Mouse (Mus musculus) layer of hippocampus, postnatal 10 days (tissue): ENCODE measurements around the gene Slc48a1. TPM values are rescaled to one million over a fixed set of nuclear protein-coding genes. Genes with fewer than 3 reads are reported as not detected.
A peak's percentile ranks its signal among the peaks of the same experiment; 100 is the strongest.

ENCODE experiments used
- DNase-seq, 2 experiments: peaks; one replicate each; pipeline ENCODE4 v3.0.0; 2021; ENCODE audit warnings: low spot score in 2 of 2
- total RNA-seq, 2 experiments: library from RNA; stranded (reverse); gene quantifications; 2 replicates each; pipeline ENCODE4 v1.2.3; 2021

Gene Slc48a1
- total RNA-seq, 2 experiments from 2014 or later: 104 to 118 TPM

DNA sequence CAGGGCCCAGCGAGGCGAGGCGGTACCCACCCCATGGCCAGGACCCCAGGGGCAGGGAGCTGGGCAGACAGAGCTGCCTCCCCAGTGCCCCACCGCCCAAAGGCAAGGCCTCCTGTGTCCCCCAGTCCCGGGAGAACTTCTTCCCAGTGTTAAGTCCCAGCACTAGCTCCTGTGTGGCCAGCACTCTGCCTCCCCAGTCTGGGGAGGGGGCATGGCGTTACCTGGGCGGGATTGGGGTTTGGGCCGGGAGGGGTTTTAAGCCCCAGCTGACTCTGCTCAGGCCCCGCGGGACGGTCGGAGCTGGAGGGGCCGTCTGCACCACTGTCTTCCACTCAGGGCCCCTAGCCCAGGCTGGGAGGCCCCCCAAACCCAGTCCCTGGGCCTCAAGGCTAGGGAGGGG is 22.5 kb downstream of the Slc48a1 start:
- no peak for DNase-seq

DNA sequence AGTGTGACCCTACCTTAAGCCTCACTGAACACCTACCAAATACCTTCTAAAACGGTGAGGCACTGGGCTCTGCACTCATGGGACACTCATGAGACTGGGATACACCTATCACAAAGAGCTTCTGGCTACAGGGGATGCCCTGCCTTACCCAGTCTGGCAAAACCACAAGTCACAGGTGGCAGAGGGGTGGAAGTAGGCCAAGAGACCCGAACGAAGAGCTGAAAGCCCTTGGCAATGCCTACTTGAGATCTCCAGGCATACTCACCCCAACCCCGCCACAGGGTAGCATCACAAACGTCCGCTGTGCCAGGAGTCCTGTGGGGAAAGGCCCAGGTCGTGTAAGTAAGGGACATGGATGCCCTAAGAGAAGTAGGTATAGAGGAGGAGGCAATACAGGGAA is 23.5 kb downstream of the Slc48a1 start:
- DNase-seq: no peak

DNA sequence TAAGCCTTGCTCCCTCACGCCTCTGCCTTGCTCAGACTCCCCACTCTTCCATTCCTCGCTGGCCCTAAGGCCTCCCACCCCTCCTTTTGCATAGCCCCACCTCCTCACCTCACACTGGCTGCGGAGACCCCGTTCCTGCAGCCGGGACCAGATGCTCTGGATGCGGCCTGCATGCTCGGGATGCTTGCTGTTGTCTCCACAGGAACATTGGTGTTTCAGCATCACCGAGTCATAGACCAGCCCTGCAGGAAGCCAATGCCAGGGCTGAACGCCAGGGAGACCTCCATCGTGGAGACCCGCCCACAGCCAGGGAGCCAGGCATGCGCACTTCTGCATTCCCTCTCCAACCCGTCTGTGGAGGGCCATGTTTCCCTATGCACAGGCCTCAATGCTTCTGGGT is 24.3 kb downstream of the Slc48a1 start:
- DNase-seq: peak in 1 of 2 experiments; percentile 33

DNA sequence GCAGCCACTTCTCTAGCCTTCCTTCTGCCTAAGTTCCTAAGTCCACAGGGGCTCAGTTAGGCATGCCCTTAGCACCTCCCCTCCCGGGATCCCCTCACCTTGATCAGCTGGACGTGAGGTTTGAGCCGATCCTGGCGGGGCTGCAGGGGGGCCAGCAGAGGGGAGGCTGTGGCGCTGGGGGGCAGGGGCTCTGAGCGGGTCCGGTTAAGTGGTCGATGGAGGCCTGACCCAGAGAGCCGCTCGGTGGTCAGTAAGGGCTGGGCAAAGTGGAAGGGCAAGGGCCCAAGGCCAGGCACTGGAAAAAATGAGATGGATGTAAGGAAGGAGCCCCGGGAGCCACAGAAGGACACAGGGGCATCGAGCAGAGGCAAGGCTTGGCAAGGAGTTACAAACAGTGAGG is 29.5 kb downstream of the Slc48a1 start:
- DNase-seq: no peak

DNA sequence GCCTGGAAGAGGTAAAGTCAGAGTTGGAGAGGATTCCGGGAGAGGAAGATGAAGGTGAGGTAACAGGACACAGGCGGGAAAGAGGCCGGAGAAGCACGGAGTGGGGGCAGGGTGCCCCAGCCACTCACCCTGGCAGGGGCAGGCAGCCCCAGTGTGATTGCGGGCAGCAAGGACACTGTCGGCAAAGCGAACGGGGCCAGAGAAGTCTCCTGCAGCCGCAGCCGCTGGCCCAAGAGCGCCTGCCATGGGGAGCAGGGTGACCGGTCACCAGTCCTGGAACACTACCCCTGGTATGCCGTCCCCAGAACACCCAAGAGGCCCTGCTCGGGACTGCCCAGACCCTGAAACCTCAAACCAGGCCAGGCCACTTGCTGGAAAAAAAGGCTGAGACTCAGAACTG is 30.2 kb downstream of the Slc48a1 start:
- no peak for DNase-seq

DNA sequence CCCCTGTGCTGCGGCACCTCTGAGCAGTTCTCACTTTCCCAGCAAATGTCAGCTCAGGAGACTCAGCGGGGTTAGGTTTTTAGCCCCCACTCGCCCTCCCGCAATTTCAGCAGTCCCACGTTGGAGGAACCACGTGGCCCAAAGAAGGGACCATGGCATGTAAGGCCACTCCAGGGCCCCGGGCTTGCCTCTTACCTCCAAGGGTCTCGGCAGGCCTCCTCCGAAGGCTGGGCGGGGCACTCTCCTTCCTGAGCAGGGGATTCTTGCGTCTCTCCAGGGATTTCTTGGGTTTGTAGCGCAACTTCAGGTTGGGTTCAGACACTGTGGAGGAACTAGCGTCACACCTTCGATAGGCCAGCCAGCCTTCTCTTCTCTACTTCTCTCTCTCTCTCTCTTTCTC is 30.9 kb downstream of the Slc48a1 start:
- DNase-seq: no peak

DNA sequence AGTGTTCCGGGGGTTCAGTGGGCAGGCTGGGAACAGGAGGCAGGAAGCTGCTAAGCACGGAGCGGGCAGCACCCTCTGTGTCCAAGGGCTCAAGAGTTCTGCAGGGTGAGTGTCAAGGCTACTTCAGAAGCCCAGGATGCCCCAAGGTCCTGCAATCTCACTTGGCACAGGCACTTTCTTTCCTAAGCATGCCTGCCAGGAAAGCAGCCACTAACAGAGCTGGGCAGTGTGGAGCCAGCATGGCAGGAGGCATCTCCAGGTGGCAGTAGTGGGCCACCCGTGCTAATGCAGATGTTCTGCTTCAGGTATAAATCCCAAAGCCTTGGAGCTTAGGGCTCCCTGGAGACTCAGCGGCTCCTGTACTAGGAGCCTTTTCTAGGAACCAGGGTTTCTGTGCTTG is 31.6 kb downstream of the Slc48a1 start:
- no peak for DNase-seq

DNA sequence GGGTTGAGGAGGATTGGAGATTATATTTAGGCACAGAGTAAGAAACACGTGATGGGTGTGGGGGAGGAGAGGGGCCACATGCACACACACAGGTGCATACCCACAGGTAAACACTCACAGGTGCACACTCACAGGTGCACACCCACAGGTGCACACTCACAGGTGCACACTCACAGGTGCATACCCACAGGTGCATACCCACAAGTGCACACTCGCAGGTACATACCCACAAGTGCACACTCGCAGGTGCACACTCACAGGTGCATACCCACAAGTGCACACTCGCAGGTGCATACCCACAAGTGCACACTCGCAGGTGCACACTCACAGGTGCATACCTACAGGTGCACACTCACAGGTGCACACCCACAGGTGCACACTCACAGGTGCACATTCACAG is 32.1 kb downstream of the Slc48a1 start:
- DNase-seq: no peak

DNA sequence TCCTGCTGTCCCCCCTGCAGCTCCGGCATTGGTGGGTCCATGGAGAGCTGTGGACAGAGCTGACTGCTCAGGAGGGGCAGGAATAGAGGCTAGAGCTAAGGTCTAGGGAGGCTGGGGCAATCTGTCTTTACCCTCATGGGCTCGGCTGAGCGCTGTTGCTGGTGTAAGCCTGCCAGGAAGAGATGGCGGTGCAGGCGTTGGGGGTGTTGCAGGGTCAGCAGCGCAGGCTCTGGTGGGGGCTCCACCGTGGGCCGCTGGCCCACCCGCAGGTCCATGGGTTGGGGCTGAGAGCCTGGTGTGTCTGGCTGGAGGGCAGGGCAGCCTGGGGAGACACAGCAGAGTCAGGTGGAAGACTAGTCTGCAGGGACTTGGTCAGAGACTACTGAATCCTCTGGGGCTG is 33.0 kb downstream of the Slc48a1 start:
- DNase-seq: no peak

DNA sequence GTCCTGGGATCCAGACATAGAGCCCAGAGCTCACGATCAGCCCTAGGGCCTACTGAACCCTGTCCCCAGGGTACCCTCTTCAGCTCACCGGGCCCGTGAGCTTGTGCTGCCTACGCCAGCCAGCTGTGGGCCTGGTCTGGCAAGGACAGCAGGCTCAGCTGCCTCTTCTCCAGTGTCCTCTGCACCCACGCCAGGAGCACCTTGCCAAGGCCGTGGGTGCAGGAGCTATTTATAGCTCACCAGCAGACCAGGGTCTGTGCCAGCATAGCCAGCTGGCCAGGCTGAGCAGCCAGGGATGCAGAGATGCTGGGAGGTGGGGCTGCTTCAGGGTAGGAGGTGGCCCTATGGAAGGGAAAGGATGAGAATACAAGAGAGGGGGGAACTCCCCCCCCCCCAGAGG is 33.8 kb downstream of the Slc48a1 start:
- DNase-seq: peak; percentile 75 to 82

DNA sequence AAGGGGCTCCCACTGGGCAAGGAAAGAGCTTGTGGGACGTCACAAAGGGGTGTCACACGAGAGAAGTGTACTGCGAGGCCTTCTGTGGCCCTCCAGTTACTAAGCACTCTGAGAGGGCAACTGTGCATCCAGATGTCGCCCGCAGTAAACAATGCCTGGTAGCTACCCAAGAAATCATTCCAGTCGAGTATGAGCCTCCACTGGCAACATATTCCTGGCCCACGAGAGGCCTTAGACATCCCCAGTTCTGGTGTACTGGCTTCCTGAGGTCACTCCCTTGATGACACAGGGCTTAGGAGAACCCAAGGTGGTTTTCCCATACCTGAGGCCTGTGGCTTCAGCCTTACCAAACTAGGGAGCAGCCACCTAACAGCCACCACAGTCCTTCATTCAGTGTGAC is 34.6 kb downstream of the Slc48a1 start:
- no peak for DNase-seq

DNA sequence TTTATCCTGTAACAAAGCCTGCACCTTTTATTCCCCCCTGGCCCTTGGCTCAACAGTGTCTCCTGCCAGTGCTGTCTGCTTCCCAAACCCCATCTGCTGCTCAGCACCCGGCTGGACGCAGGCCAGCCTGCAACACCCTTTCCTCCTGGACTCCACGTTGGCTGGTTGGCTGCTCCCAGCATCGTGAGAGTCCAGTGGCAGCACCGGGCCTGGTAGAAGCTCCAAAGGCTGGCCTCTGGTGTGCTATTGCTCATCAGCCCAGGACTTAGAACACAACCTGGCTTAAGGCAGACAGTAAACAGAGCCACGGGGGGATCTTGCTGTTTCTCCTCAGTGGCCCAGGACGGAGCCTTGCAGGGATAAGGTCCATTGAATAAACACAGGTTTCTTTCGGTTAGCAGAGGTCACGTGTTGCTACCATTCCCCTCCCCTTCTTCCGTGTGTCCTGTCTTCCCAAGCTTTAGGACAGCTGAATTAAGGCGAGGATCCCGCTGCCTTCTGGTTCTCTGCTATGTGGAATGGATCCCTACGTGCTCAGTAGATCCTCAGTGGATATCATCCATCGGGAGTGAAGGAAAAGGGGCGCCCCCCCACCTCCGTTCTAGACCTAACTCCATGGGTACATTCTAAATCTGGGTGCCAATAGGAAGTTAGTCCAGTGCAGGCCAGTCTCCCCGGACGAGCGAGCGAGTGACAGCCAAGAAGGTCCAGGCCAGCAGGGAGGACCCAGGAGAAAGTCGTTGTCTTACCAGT is 35.3 kb downstream of the Slc48a1 start:
- no peak for DNase-seq

DNA sequence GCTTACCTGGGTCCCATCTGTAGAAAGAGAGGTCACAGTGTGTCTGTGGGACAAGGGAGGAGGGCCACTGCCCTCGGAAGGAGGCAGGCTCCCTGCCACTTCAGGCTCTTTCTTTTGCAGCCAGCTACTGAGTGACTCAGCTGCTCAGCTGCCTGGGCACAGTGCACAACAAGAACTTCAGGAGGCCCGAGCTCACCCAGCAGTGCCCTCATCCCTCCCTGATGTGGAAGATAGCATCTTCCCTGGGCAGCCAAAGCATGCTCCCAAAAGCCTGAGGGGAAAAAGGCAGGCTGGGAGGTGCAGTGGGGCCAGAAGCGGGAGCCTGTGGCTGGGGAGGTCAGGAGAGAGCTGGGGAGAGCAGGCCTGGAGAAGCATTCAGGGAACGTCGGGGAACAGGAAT is 36.4 kb downstream of the Slc48a1 start:
- DNase-seq: no peak

DNA sequence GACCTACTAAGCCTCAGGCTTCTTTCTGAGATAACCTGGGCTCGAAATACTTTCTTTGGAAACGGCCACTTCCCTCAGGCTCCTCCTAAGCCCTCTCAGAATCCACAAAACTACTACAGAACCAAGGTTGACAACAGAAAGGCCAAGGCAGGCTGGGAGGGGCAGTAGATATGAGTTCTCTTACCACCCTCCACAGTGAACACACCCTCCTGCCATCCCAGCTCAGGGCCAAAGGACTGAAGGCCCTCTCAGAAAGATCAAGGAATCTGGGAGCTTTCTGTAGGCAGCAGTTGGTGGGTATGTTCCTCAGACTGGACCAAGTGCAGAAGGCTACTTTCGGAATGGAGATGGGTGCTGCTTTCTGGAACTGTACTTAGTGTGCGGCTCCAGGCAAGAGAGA is 36.9 kb downstream of the Slc48a1 start:
- no peak for DNase-seq

DNA sequence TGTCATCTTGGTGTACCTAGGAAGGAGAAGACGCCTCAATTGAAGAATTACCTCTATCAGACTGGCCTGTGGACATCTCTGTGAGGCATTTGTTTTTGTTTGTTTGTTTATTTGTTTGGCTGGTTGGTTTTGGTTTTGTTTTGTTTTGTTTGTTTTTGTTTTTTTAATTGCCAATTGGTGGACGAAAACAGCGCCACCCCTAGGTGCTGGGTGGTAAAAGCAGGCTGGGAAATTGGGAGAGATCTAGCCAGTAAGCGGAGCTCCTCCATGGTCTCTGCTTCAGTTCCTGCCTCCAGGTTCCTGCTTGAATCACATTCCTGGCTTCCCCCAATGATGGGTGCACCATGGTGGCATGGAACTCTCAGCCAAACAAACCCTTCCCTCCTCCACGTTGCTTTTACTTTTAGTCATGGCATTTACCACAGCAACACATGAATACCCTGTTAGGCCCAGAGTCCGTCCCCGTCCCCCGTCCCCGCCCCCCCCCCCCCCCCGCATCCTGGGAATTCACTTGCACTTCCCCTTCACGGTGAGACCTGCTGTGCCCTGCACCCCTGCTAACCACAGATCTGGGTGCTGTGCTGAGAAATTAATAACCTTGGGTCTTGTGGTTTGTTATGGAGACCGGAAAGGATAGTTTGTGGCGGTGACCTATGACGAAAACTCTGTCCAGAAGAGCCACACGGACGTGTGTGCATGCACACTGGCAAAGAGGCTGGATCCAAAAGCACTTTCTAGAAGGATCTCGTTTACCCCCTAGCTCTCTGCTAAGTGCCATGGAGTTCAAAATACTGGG is 38.1 kb downstream of the Slc48a1 start:
- no peak for DNase-seq

DNA sequence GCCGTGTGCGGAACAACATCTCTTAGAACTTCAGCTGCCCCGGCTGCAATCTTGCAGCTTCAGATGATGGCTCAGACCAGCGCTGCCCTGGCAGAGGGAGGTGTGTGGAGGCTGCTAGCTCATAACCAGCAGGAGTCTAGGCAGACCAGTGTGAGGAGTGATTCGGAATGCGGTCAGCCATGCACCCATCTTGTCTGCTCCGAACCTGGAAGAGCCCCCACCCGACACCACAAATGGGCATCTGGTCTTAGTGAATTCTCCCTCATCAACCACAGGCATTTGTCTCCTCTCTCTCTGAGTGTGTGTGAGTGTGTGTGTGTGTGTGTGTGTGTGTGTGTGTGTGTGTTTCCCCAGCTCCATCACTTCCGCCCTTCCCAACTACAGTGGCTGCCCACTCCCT is 41.6 kb downstream of the Slc48a1 start:
- DNase-seq: no peak

DNA sequence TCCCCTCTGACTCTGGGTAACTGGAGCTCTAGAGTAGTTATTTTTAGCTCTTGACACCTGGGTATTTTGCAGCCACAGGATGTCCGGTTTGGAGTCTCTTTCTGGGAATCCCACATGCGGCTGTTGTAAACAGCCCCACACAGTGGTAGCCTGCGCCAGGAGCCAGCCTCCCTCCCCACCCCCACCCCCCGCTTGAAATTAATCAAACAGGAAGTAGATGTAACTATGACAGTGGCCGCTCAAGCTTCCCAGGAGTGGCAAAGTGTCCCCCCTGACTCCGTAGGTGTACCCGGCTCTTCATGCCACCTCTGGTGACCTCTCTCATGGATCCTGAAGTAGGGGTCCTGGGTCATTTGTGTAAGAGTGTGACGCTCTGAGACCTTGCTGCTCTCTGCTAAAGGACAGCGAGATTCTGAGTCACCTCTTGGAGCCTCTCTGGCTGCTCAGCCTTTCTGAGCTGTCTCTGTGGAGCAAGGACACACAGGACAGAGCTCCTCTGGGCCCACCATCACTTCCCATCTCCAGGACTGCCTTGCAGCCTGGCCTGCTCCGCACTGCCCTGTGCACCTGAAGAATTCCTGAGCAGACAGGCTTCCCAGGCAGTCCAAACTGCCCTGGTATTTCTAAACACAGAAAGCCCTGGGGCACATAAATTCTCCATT is 43.1 kb downstream of the Slc48a1 start:
- no peak for DNase-seq

DNA sequence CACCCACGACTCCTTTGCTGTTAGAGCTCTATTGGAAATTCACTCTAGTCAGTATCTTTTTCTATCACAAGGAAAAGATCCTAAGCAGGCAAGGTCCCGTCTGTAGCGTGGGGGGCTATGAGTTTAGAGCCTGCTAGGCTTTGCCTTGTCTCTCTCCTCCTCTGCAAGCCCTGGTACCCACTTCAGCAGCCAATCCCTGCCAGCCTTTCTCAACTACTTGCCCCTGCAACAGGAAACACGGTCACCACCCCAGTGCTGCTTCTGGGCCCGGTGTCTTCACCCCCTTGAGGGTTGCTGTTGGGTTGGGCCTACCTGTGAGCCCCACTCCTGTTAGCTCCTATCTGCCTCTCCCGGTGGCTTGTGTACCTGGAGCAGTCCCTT is 43.7 kb downstream of the Slc48a1 start:
- no peak for DNase-seq

DNA sequence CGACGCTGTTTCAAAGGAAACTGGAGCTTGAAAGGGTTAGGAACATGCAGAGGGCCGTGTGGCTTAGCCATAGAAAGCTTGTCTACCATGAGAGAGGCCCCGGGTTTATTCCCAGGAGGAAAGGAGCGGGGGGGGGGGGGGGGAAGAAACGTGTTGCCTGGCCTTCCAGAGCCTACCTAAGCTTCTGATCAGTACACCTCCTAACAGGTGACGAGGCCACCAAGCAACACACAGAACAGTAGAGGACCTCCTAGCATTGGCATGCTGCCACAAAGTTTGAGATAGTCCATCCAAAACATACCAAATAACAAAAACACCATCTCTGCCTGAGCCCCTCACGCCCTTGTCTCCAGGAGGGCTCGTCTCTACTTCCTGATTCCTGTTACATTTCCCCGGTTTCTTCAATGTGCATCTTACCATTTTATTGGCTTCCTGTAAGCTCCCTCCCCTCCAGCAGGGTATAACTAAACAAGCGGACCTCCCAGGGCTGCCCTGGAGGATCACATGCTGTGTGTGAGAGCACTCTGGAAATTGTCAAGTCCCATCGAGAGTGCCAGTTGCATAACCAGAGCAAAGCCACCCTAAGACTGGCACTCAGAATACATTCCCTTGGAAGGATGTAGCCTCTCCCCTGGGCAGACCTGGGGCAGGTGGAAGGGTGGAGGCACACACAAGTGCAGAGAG is 44.4 kb downstream of the Slc48a1 start:
- peak in 1 of 2 experiments; percentile 4 for DNase-seq

DNA sequence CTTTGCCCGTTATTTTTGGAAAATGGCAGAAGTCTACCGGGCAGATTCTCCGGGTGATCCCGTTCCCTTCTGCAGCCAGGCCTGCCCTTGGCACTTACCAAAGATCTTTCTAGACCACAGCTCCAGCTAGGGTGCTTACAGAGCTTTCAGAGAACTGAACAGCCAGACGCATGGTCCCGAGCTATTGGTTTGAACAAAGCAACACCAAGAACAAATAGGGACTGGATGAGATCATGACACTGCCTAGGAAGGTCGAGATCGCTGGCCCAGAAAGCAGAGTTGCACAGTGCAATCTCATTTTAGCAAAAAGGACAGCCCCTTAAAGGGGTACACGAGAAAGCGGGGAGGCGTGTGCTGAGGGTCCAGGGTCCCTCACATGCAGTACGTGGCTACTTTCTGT is 45.2 kb downstream of the Slc48a1 start:
- no peak for DNase-seq

DNA sequence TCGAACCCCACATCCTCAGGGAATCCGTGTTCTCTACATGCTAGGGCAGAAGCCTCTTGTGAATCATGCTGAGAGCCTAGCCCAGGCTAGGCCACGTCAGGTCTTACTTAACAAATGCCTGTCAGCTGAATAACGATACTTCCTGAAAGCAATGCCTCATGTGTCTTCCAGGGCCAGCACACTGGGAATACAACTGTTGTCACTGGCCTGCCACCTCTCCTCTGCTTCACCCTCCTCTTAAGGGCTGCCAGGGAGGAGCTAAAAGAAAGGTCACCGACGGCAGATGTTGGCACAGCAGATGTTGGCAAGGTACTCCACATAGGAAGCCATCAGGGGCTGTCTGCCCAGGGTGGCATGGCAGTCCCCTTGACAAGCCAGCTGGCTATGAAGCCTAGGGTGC is 45.7 kb downstream of the Slc48a1 start:
- DNase-seq: peak in 1 of 2 experiments; percentile 35
